Mouse (Mus musculus) kidney, embryonic 16.5 days (tissue): ENCODE results near the gene Clstn3. TPM values are rescaled to one million over a fixed set of nuclear protein-coding genes. Genes with fewer than 3 reads are reported as not detected.

Experiments
- ATAC-seq: fragments of 200-750 bp; cut with Nextera tagmentation; 2 replicates; pipeline ENCODE4 v1.8.0; 2017; ENCODE audit warnings: moderate TSS enrichment; ENCODE audit not compliant: low FRiP score, low TSS enrichment
- H3K27ac ChIP-seq: fragments of 300-500 bp; sonication (generic); 2 replicates; pipeline ENCODE4 v1.5.1; 2014; ENCODE audit warnings: low read length
- H3K27me3 ChIP-seq: fragments of 300-500 bp; sonication (generic); 2 replicates; pipeline ENCODE4 v1.6.1; 2014; ENCODE audit warnings: low read length, control low read depth, mixed read lengths; ENCODE audit not compliant: insufficient read depth
- H3K36me3 ChIP-seq: fragments of 300-500 bp; sonication (generic); 2 replicates; pipeline ENCODE4 v1.6.1; 2014; ENCODE audit warnings: low read length, control low read depth, mixed read lengths; ENCODE audit not compliant: insufficient read depth
- H3K4me1 ChIP-seq: fragments of 300-500 bp; sonication (generic); 2 replicates; pipeline ENCODE4 v1.6.1; 2014; ENCODE audit warnings: low read length, control low read depth, mixed read lengths; ENCODE audit not compliant: insufficient read depth
- H3K4me2 ChIP-seq: fragments of 300-500 bp; sonication (generic); replicated peaks from 2 replicates; pipeline ENCODE4 v1.6.1; 2014; ENCODE audit warnings: low read depth, low read length
- H3K4me3 ChIP-seq: fragments of 300-500 bp; sonication (generic); 2 replicates; pipeline ENCODE4 v1.5.1; 2014; ENCODE audit warnings: mild to moderate bottlenecking, low read length
- H3K9ac ChIP-seq: fragments of 300-500 bp; sonication (generic); replicated peaks from 2 replicates; pipeline ENCODE4 v1.6.1; 2014; ENCODE audit warnings: low read length
- H3K9me3 ChIP-seq: fragments of 300-500 bp; sonication (generic); 2 replicates; pipeline ENCODE4 v1.6.1; 2016; ENCODE audit warnings: low read length, control low read depth
- WGBS: fragments of 180-500 bp; shearing (Covaris S2); extraction: QIAGEN DNeasy Blood & Tissue Kit; methylation state at CpG from one replicate; pipeline ENCODE4 v1.1.7; 2014; 5-methylcytosine and 5-hydroxymethylcytosine counted together
- polyA plus RNA-seq: library from polyadenylated mRNA; unstranded; fragments of >200 nt; fragmentation: Nextera tagmentation; extraction: Ambion mirVana; gene quantifications from 2 replicates; pipeline ENCODE4 v1.2.1, GENCODE M21; 2015

Gene Clstn3
- polyA plus RNA-seq, 1 experiment from 2014 or later: 6.6 TPM

DNA sequence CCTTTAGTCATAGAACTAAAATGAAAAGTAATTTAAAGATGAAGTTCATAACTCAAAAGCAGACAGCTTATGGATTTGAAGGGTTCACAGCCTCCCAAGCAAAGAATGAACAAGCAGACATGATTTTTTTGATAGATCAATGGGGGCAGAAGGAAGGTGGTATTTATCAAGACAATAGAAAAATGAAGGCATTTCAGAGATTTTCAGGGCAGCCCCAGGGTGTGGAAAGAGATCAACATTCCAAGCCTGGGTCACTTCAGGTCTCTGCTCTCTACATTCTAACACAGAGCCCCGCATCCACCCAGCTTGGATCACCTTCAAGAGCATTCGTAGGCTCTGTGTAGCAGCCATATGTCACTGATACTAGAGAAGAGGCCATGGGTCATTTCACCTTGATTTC, 21.3 kb downstream of the Clstn3 start:
- Histone ChIP-seq H3K27me3 (no peaks in the 10 kb centered on the region), H3K4me1 (no peaks in the 10 kb centered on the region), H3K9me3 (no peaks in the 10 kb centered on the region), H3K4me2 (no peak overlapping the region), H3K9ac (no peak overlapping the region), H3K4me3 (no peak overlapping the region), H3K36me3 (no peaks in the 10 kb centered on the region), H3K27ac (no peak overlapping the region)
- WGBS: 76% methylated on average over 2 of the region's 2 CpGs
- no peak for ATAC-seq

- no peak overlapping the region for H3K4me2 ChIP-seq
- H3K4me1 ChIP-seq: no peaks in the 10 kb centered on the region
- no peak overlapping the region for H3K4me3 ChIP-seq
- no peaks in the 10 kb centered on the region for H3K9me3 ChIP-seq
- WGBS: 75% methylated on average over 7 of the region's 7 CpGs
- H3K27ac ChIP-seq: no peak overlapping the region
- no peaks in the 10 kb centered on the region for H3K27me3 ChIP-seq
- ATAC-seq: no peak
- no peaks in the 10 kb centered on the region for H3K36me3 ChIP-seq
- H3K9ac ChIP-seq: no peak overlapping the region
These were observed 28.3 kb downstream of the Clstn3 start for GRCm38 (mm10) chr6:124436245-124436644.

- H3K4me1 ChIP-seq: no peaks in the 10 kb centered on the region
- H3K27ac ChIP-seq: no peak overlapping the region
- H3K27me3 ChIP-seq: no peaks in the 10 kb centered on the region
- H3K9ac ChIP-seq: no peak overlapping the region
- no peak overlapping the region for H3K4me3 ChIP-seq
- ATAC-seq: no peak
- no peaks in the 10 kb centered on the region for H3K9me3 ChIP-seq
- H3K36me3 ChIP-seq: no peaks in the 10 kb centered on the region
- 69% methylated on average over 5 of the region's 5 CpGs for WGBS
- H3K4me2 ChIP-seq: no peak overlapping the region
These were observed 29.4 kb downstream of the Clstn3 start for GRCm38 (mm10) chr6:124435173-124435572.

DNA sequence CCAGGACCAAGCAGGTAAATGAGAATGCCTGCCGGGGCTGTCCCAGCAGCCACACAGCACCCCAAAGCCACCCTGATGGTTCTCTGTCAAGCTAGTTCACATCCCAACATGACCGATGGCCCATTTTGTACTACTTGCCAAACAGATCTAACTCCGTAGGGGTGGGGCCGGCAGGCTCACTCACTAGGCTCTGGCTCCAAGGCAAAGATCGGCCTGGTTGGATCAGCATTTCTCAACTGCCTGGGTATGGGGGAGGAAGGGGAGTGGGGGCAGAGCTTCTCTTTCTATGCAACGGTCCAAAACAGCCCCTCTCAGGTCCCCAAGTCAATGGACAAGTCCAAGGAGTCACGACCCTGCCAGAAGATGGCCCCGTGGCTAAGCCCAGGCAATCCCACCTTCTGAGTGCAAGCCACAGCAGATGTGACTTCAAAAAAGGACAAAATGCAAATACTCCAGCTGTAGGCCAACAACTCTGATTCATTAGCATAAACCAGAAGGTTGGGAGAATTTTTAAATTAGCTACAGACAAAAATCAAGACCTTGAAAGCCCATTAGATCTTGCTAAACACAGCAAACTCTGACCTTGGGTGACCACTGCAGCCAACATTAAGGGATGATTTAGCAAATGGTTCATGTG, 30.8 kb downstream of the Clstn3 start:
- Histone ChIP-seq H3K36me3 (no peaks in the 10 kb centered on the region), H3K4me1 (no peaks in the 10 kb centered on the region), H3K9ac (no peak overlapping the region), H3K4me2 (no peak overlapping the region), H3K9me3 (no peaks in the 10 kb centered on the region), H3K27ac (no peak overlapping the region), H3K27me3 (no peaks in the 10 kb centered on the region), H3K4me3 (no peak overlapping the region)
- ATAC-seq: no peak
- 82% methylated on average over 8 of the region's 8 CpGs for WGBS

DNA sequence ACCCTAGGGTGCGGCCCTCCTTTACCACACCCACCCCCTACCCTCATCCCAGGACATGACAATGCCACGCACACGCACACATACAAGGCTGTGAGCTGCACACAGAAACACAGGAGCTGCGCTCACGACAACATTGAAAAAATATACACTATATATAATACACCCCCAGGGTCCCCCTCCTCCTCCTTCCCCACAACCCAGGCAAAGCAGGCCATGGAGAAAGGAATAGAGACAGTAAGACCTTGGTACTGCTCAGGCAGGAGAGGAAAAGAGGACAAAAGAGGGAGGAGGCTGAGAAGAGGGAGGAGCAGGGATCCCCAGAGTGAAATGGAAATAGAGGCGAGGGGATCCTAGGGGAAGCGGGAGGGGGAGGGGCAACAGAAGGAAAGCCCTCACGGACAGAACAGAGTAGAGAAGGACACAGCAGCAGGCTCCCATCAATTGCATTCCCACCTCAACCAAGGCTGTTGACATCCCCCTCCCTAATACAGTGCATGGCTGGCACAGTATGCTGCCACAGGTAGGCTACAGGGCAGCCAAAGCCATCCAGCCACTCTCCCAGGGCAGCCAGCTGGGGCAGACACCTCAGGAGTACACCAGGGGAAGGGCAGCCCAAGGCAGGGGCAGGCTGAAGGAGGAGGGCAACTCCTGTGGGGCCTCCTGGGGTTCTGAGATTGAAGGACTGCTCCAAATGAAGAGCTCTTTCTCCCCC, 33.7 kb downstream of the Clstn3 start:
- no peak overlapping the region for H3K4me2 ChIP-seq
- no peak overlapping the region for H3K27ac ChIP-seq
- ATAC-seq: no peak
- WGBS: 64% methylated on average over 8 of the region's 8 CpGs
- H3K9me3 ChIP-seq: no peaks in the 10 kb centered on the region
- H3K36me3 ChIP-seq: no peaks in the 10 kb centered on the region
- no peak overlapping the region for H3K9ac ChIP-seq
- no peak overlapping the region for H3K4me3 ChIP-seq
- peaks cover 5% of the 10 kb centered on the region; the same call in 1 of the 2 replicates for H3K4me1 ChIP-seq
- H3K27me3 ChIP-seq: no peaks in the 10 kb centered on the region

- H3K36me3 ChIP-seq: no peaks in the 10 kb centered on the region
- ATAC-seq: no peak
- H3K4me1 ChIP-seq: peaks cover 5% of the 10 kb centered on the region; the same call in 1 of the 2 replicates
- H3K4me2 ChIP-seq: no peak overlapping the region
- 77% methylated on average over 3 of the region's 3 CpGs for WGBS
- H3K9ac ChIP-seq: no peak overlapping the region
- H3K9me3 ChIP-seq: no peaks in the 10 kb centered on the region
- no peaks in the 10 kb centered on the region for H3K27me3 ChIP-seq
- no peak overlapping the region for H3K27ac ChIP-seq
- no peak overlapping the region for H3K4me3 ChIP-seq
These were observed 34.2 kb downstream of the Clstn3 start for GRCm38 (mm10) chr6:124430379-124430778.

DNA sequence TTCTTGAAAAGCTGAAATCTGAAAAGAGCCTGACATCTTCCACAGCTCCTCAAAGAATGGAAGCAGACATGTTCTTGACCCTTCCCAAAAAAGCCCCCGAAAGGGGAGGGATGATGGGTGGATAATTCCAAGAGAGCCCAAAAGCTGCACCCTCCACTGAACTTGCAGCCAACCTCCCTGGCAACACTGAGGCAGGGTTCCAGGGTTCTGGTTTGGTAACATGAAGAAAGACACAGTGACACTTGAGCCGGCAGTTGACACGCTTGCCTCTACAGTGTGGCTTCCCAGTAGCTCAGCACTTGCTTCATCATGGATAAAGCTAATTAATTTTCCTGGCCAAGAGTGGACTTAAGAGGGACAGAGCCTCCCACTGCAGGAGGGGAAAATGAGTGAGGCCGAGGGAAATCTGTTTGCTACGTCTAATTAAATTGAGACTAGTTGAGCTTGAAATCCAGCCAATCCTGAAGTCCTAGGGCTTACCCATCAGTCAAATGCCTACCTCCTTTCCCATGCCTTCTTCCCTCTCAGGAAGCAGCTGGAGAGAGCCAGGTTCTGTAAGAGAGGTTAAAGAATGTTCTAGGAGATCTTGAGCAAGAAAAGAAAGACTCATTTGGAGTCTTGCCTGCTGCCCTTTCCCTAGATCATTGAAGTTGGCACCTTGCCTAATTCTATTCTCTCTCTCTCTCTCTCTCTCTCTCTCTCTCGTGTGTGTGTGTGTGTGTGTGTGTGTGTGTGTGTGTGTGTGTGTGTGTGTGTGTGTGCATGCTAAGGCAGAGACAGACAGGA, 36.6 kb downstream of the Clstn3 start:
- peak; percentile 43; the same call in 1 of the 2 replicates for ATAC-seq
- H3K36me3 ChIP-seq: no peaks in the 10 kb centered on the region
- H3K9ac ChIP-seq: no peak overlapping the region
- H3K4me3 ChIP-seq: no peak overlapping the region
- H3K27me3 ChIP-seq: no peaks in the 10 kb centered on the region
- no peaks in the 10 kb centered on the region for H3K9me3 ChIP-seq
- WGBS: 38% methylated on average over 5 of the region's 6 CpGs
- H3K4me2 ChIP-seq: no peak overlapping the region
- H3K4me1 ChIP-seq: peaks cover 5% of the 10 kb centered on the region; the same call in 1 of the 2 replicates
- no peak overlapping the region for H3K27ac ChIP-seq

- no peaks in the 10 kb centered on the region for H3K27me3 ChIP-seq
These were observed 37.3 kb downstream of the Clstn3 start for GRCm38 (mm10) chr6:124427289-124427688.

DNA sequence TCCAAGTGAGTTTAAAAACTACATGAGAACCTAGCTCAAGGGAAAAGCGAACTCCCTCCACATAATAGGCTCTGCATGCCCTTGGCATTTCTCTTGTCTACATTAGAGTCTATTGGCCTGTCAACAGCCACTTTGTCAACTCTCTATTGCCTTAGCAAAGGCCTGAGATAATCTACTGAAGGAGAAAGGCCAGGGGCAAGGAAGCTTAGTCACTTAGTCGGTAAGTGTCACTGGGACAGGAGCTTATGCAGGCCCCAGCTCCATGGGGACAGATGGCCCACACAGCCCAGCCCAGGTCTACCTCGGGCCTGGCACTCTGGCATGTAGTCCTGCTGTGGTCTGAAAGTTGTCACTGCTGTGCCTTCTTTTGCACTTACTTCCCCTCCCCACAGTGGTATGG, 38.0 kb downstream of the Clstn3 start:
- H3K27me3 ChIP-seq: no peaks in the 10 kb centered on the region
- H3K27ac ChIP-seq: no peak overlapping the region
- H3K9ac ChIP-seq: no peak overlapping the region
- H3K9me3 ChIP-seq: no peaks in the 10 kb centered on the region
- H3K4me1 ChIP-seq: peaks cover 5% of the 10 kb centered on the region; the same call in 1 of the 2 replicates
- no peak for ATAC-seq
- WGBS: 73% methylated on average over 3 of the region's 3 CpGs
- no peak overlapping the region for H3K4me2 ChIP-seq
- H3K36me3 ChIP-seq: no peaks in the 10 kb centered on the region
- H3K4me3 ChIP-seq: no peak overlapping the region

More at GRCm38 (mm10) chr6:124427289-124427688, 37.3 kb downstream of the Clstn3 start:
- no peak for ATAC-seq
- WGBS: 83% methylated on average over 7 of the region's 7 CpGs
- Histone ChIP-seq H3K4me2 (no peak overlapping the region), H3K36me3 (no peaks in the 10 kb centered on the region), H3K9ac (no peak overlapping the region), H3K27ac (no peak overlapping the region), H3K4me1 (peaks cover 5% of the 10 kb centered on the region; the same call in 1 of the 2 replicates), H3K4me3 (no peak overlapping the region), H3K9me3 (no peaks in the 10 kb centered on the region)
